In the genomic region with DNA sequence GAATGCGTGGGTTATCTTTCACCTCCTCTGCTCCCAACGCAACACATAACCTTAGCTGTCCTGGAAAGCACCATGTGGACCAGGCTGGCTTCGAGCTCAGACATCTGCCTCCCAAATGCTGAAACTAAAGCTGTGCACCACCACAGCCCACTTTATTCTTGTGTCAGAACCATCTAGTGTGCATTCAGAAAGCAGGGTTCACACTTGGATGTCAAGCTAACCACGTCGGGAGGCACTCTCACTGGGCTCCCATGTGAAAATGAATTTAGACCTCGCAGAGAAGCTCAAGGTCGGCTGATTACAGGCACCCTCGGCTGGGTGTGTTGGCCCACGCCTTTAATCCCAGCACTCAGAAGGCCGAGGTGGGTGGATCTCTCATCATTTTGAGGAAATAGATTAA, we compare ENCODE assay signal across 8 mouse cellular contexts. TPM values are rescaled to one million over a fixed set of nuclear protein-coding genes. Genes with fewer than 3 reads are reported as not detected.
DNase-seq lines count a peak whose midpoint lies in the region; ATAC-seq lines count a peak whose summit lies in the region.

No protein-coding gene starts in this region.

- no peak for DNase-seq in lung, postnatal 10 days
- DNase-seq in left cerebral cortex, postnatal 25 days (ENCODE audit: low spot score in 2 of 2) = no peak

- no peak overlapping the region for H3K27ac ChIP-seq in lung, embryonic 16.5 days (ENCODE audit: low read length)
- H3K27ac ChIP-seq in embryonic facial prominence, embryonic 12.5 days = no peak overlapping the region
- H3K27ac ChIP-seq in intestine, embryonic 15.5 days = no peak overlapping the region
- no peak overlapping the region for H3K27ac ChIP-seq in neural tube, embryonic 13.5 days (replicated peaks)

- 4% methylated on average over 10 of the region's 10 CpGs for WGBS in lung, embryonic 16.5 days
- 13% methylated on average over 10 of the region's 10 CpGs for WGBS in embryonic facial prominence, embryonic 12.5 days
- WGBS in intestine, embryonic 15.5 days = 8% methylated on average over 10 of the region's 10 CpGs
- WGBS in neural tube, embryonic 13.5 days = 19% methylated on average over 10 of the region's 10 CpGs

- H3K9ac ChIP-seq in lung, embryonic 16.5 days (ENCODE audit: low read length) = peak overlapping the region; percentile 93
- peak overlapping the region; percentile 100 for H3K9ac ChIP-seq in embryonic facial prominence, embryonic 12.5 days
- H3K9ac ChIP-seq in intestine, embryonic 15.5 days = peak overlapping the region; percentile 96
- H3K9ac ChIP-seq in neural tube, embryonic 13.5 days = peak overlapping the region; percentile 99

- peaks cover 15% of the 10 kb centered on the region for H3K4me1 ChIP-seq in lung, embryonic 16.5 days (replicated peaks; ENCODE audit: control insufficient read depth, insufficient read depth, low read length)
- H3K4me1 ChIP-seq in embryonic facial prominence, embryonic 12.5 days = peaks cover 17% of the 10 kb centered on the region
- peaks cover 14% of the 10 kb centered on the region for H3K4me1 ChIP-seq in intestine, embryonic 15.5 days (replicated peaks)
- H3K4me1 ChIP-seq in neural tube, embryonic 13.5 days (replicated peaks) = peaks cover 31% of the 10 kb centered on the region

- H3K36me3 ChIP-seq in lung, embryonic 16.5 days (ENCODE audit: control insufficient read depth, insufficient read depth, low read length) = peaks cover 29% of the 10 kb centered on the region
- peaks cover 47% of the 10 kb centered on the region for H3K36me3 ChIP-seq in embryonic facial prominence, embryonic 12.5 days
- H3K36me3 ChIP-seq in intestine, embryonic 15.5 days = peaks cover 19% of the 10 kb centered on the region; the same call in 1 of the 2 replicates
- H3K36me3 ChIP-seq in neural tube, embryonic 13.5 days = peaks cover 49% of the 10 kb centered on the region

- H3K4me3 ChIP-seq in lung, embryonic 16.5 days (ENCODE audit: low read length) = peak overlapping the region; percentile 97
- H3K4me3 ChIP-seq in embryonic facial prominence, embryonic 12.5 days = peak overlapping the region; percentile 99
- peak overlapping the region; percentile 83 for H3K4me3 ChIP-seq in intestine, embryonic 15.5 days (replicated peaks)
- H3K4me3 ChIP-seq in neural tube, embryonic 13.5 days = peak overlapping the region; percentile 95

- ATAC-seq in lung, embryonic 16.5 days (ENCODE audit: low read depth) = no peak
- no peak for ATAC-seq in embryonic facial prominence, embryonic 12.5 days (ENCODE audit: insufficient number of reproducible peaks, insufficient read depth, low FRiP score, low TSS enrichment)
- no peak for ATAC-seq in intestine, embryonic 15.5 days
- no peak for ATAC-seq in neural tube, embryonic 13.5 days (ENCODE audit: low read depth)
- ATAC-seq in activated CD4-positive, CD25-positive, alpha-beta regulatory T cell, adult 4 months = no peak
- ATAC-seq in granulocyte monocyte progenitor cell, adult 5-6 weeks (replicated peaks; ENCODE audit: poor library complexity, severe bottlenecking) = no peak

- H3K4me2 ChIP-seq in lung, embryonic 16.5 days (ENCODE audit: low read depth, low read length) = peak overlapping the region; percentile 72
- H3K4me2 ChIP-seq in embryonic facial prominence, embryonic 12.5 days (replicated peaks) = peak overlapping the region; percentile 97
- H3K4me2 ChIP-seq in intestine, embryonic 15.5 days (replicated peaks) = peak overlapping the region; percentile 84
- peak overlapping the region; percentile 82 for H3K4me2 ChIP-seq in neural tube, embryonic 13.5 days

- H3K9me3 ChIP-seq in lung, embryonic 16.5 days (ENCODE audit: control insufficient read depth, low read length) = no peaks in the 10 kb centered on the region
- no peaks in the 10 kb centered on the region for H3K9me3 ChIP-seq in embryonic facial prominence, embryonic 12.5 days
- H3K9me3 ChIP-seq in intestine, embryonic 15.5 days = no peaks in the 10 kb centered on the region
- no peaks in the 10 kb centered on the region for H3K9me3 ChIP-seq in neural tube, embryonic 13.5 days

- no peaks in the 10 kb centered on the region for H3K27me3 ChIP-seq in lung, embryonic 16.5 days (ENCODE audit: control insufficient read depth, insufficient read depth, low read depth, low read length)
- H3K27me3 ChIP-seq in embryonic facial prominence, embryonic 12.5 days = no peaks in the 10 kb centered on the region
- no peaks in the 10 kb centered on the region for H3K27me3 ChIP-seq in intestine, embryonic 15.5 days (replicated peaks)
- no peaks in the 10 kb centered on the region for H3K27me3 ChIP-seq in neural tube, embryonic 13.5 days

- intact Hi-C loops in left cerebral cortex, postnatal 25 days (cut with DNase I) = loop anchor here (2.0 to 10.0 kb wide), 3 partner anchors 132 to 479 kb away; partner anchors contain the start of genes Pde8a, Whamm and Zscan2

RNA-seq across cellular contexts. Expression of gene Rps17, which starts 1.2 kb away (rescaled TPM):
- 1,215 and 1,240 TPM in 2 replicates for polyA plus RNA-seq in lung, embryonic 16.5 days (2015; fragmentation: Nextera tagmentation; extraction: Ambion mirVana)
- 1,128 and 1,164 TPM in 2 replicates for polyA plus RNA-seq in embryonic facial prominence, embryonic 12.5 days (2016; fragmentation: Nextera tagmentation; extraction: Ambion mirVana)
- 1,243 and 1,274 TPM in 2 replicates for polyA plus RNA-seq in intestine, embryonic 15.5 days (2015; fragmentation: Nextera tagmentation; extraction: Ambion mirVana)
- 804 and 855 TPM in 2 replicates for polyA plus RNA-seq in neural tube, embryonic 13.5 days (2015; fragmentation: Nextera tagmentation; extraction: Ambion mirVana)
- 1,000 to 10,000 TPM; 1,375 to 1,389 TPM for polyA plus RNA-seq in activated CD4-positive, CD25-positive, alpha-beta regulatory T cell, adult 4 months (2017; shearing (Covaris generic))
- 4,638 and 5,139 TPM in 2 replicates for total RNA-seq in granulocyte monocyte progenitor cell, adult 5-6 weeks (2014; fragmentation: Nextera tagmentation)
- total RNA-seq in granulocyte monocyte progenitor cell, adult 5-6 weeks (2017) = 3,883 and 3,979 TPM in 2 replicates
- total RNA-seq in left cerebral cortex, postnatal 25 days (2021) = 100 to 1,000 TPM; 474 to 482 TPM
